Mouse (Mus musculus) lung, adult 2 months (tissue): ENCODE measurements around the gene Dcdc2a.

Source experiments
- CTCF ChIP-seq: fragments of 200-500 bp; IDR thresholded peaks from 2 replicates; pipeline ENCODE4 v1.5.1; 2011; ENCODE audit warnings: mild to moderate bottlenecking, low read length, control low read depth; ENCODE audit not compliant: insufficient read depth
- POLR2A ChIP-seq: fragments of 200-500 bp; IDR thresholded peaks from 2 replicates; pipeline ENCODE4 v1.6.1; 2011; ENCODE audit warnings: low read depth, mild to moderate bottlenecking, control low read depth, low read length, borderline replicate concordance; ENCODE audit errors: extremely low read depth

DNA sequence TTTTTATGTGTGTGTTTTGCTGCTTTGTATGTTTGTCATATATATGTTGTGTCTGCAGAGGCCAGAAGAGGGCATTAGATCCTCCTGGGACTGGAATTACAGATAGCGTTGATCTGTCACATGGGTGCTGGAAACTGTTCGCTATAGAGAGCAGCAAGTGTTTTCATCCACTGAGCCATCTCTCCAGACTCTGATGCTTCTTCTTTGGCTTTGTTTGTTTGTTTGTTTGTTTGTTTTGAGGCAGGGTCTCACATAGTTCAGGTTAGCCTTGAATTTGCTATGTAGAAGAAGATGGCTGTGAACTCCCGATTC lies 28.7 kb upstream of the Dcdc2a start:
- TF ChIP-seq CTCF: no peak
- TF ChIP-seq POLR2A: no peak
